Mouse (Mus musculus): Measurements from ENCODE around the gene Lenep.

- TF ChIP-seq CTCF (conservative IDR thresholded peaks at IDR 0.05 in 1 of 2, IDR thresholded peaks at IDR 0.05 in 1 of 2; ENCODE audit: low read depth in 2 of 2, low read length in 2 of 2) (no peak), EP300 (IDR thresholded peaks at IDR 0.05; ENCODE audit: low read length) (no peak), POLR2A (IDR thresholded peaks at IDR 0.05; ENCODE audit: low read depth, low read length) (no peak), TBP (conservative IDR thresholded peaks at IDR 0.05; ENCODE audit: low read depth, low read length) (no peak), USF1 (IDR thresholded peaks at IDR 0.05; ENCODE audit: low read depth, low read length) (no peak), GABPA (IDR thresholded peaks at IDR 0.05; ENCODE audit: insufficient replicate concordance, low read depth, low read length) (no peak), KAT2A (IDR thresholded peaks at IDR 0.05; ENCODE audit: insufficient replicate concordance, low read length) (no peak), JUND (conservative IDR thresholded peaks at IDR 0.05; ENCODE audit: low read depth, low read length) (no peak), RAD21 (IDR thresholded peaks at IDR 0.05; ENCODE audit: low read depth, low read length) (no peak)
Observed at GRCm38 (mm10) chr3:89373581-89374231, 28.9 kb downstream of the Lenep start.
